Mouse (Mus musculus) sigmoid colon, adult 10 weeks (tissue): Measurements from ENCODE around the gene Ctss. TPM values are rescaled to one million over a fixed set of nuclear protein-coding genes. Genes with fewer than 3 reads are reported as not detected.

Experiments used
- polyA plus RNA-seq: library from polyadenylated mRNA; stranded (reverse); fragments of 350-450 nt; fragmentation: Illumina TruSeq; extraction: RNeasy Lipid Tissue Mini Kit (QIAGEN cat#74804); gene quantifications from one replicate; pipeline ENCODE4 v1.2.3, GENCODE M21; 2014; ENCODE audit warnings: low read depth, low replicate concordance

The Ctss gene
- 858 TPM for polyA plus RNA-seq

GRCm38 (mm10) chr3:95526622-95527211 is at the start of gene Ctss:
TSS of gene Ctss (plus strand) at chr3:95526786.

GRCm38 (mm10) chr3:95499024-95499423 is 27.6 kb upstream of the Ctss start, which contains the start of gene Ctsk:
TSS of gene Ctsk (plus strand) at chr3:95499256.

GRCm38 (mm10) chr3:95559437-95559836 is 32.9 kb downstream of the Ctss start, which contains the start of gene Hormad1:
TSS of gene Hormad1 (plus strand) at chr3:95559677.

GRCm38 (mm10) chr3:95588604-95589086 is 62.1 kb downstream of the Ctss start, which contains the start of gene Golph3l:
TSS of gene Golph3l (plus strand) at chr3:95588934.

Other genes starting within 250 kb of the Ctss start
- 113 TPM for gene Mindy1, start 245.4 kb upstream of the Ctss start, polyA plus RNA-seq
- 7.0 TPM for gene Prune1, start 244.7 kb upstream of the Ctss start, polyA plus RNA-seq
- not detected for gene Anxa9, start 219.6 kb upstream of the Ctss start, polyA plus RNA-seq
- 83.0 TPM for gene Cers2, start 212.0 kb upstream of the Ctss start, polyA plus RNA-seq
- 20.2 TPM for gene Setdb1, start 169.6 kb upstream of the Ctss start, polyA plus RNA-seq
- not detected for gene 4930558C23Rik, start 123.9 kb upstream of the Ctss start, polyA plus RNA-seq
- 62.1 TPM for gene Arnt, start 92.4 kb upstream of the Ctss start, polyA plus RNA-seq
- 4.4 TPM for gene Ctsk, start 27.5 kb upstream of the Ctss start, polyA plus RNA-seq
- gene Hormad1, start 32.9 kb downstream of the Ctss start, polyA plus RNA-seq, result not detected
- gene Golph3l, start 62.1 kb downstream of the Ctss start, polyA plus RNA-seq, result 912 TPM
- gene Ensa, start 98.2 kb downstream of the Ctss start, polyA plus RNA-seq, result 68.6 TPM
- gene Mcl1, start 132.0 kb downstream of the Ctss start, polyA plus RNA-seq, result 818 TPM
- gene Adamtsl4, start 161.1 kb downstream of the Ctss start, polyA plus RNA-seq, result 2.2 TPM
- gene Ecm1, start 212.8 kb downstream of the Ctss start, polyA plus RNA-seq, result 3.3 TPM
- 7.1 TPM for gene Tars2, start 233.4 kb downstream of the Ctss start, polyA plus RNA-seq